Mouse (Mus musculus): ENCODE measurements around the gene 1700021F07Rik. TPM values are rescaled to one million over a fixed set of nuclear protein-coding genes. Genes with fewer than 3 reads are reported as not detected.

The 1700021F07Rik gene
- not detected for total RNA-seq (2023)

DNA sequence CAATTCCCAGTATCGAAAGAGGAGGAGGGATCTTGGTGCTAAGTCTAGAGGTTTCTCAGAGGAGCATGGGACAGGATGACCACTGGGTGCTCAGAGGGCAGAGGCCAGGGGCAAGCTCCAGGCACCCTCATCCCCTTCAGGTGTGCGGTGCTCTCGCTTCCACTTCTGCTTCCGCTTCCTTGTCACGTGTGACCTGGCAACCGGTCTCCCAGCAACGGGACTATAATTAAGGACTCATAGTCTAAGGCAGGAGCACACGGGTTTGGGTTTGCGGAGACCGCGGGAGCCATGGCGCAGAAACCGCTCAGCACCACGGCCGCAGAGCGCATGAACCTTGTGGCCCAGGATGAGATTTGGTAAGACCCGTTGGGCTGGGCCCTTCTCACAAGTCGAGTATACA, at the start of gene 1700021F07Rik:
1700021F07Rik (plus strand) TSS at position 211 of the 400 bp plus-strand sequence.

Other genes with a start within 250 kb of the 1700021F07Rik start
- under 1 TPM; 0.15 to 0.22 TPM for gene Pmepa1, start 246.1 kb upstream of the 1700021F07Rik start, total RNA-seq (2023)
- gene Ankrd60, start 55.8 kb downstream of the 1700021F07Rik start, total RNA-seq (2023), result not detected
- gene Rab22a, start 137.2 kb downstream of the 1700021F07Rik start, total RNA-seq (2023), result 10 to 100 TPM; 13.9 TPM
- not detected for gene 1700010B08Rik, start 196.8 kb downstream of the 1700021F07Rik start, total RNA-seq (2023)
- 10 to 100 TPM; 38.3 to 44.1 TPM for gene Vapb, start 214.9 kb downstream of the 1700021F07Rik start, total RNA-seq (2023)

Measured in neutrophil, adult 83 days (primary cell).